Mouse (Mus musculus) lung, adult 2 months (tissue): ENCODE data around the gene Csf2rb2.

Experiments used
- CTCF ChIP-seq: fragments of 200-500 bp; IDR thresholded peaks from 2 replicates; pipeline ENCODE4 v1.5.1; 2011; ENCODE audit warnings: mild to moderate bottlenecking, low read length, control low read depth; ENCODE audit not compliant: insufficient read depth
- POLR2A ChIP-seq: fragments of 200-500 bp; IDR thresholded peaks from 2 replicates; pipeline ENCODE4 v1.6.1; 2011; ENCODE audit warnings: low read depth, mild to moderate bottlenecking, control low read depth, low read length, borderline replicate concordance; ENCODE audit errors: extremely low read depth

DNA sequence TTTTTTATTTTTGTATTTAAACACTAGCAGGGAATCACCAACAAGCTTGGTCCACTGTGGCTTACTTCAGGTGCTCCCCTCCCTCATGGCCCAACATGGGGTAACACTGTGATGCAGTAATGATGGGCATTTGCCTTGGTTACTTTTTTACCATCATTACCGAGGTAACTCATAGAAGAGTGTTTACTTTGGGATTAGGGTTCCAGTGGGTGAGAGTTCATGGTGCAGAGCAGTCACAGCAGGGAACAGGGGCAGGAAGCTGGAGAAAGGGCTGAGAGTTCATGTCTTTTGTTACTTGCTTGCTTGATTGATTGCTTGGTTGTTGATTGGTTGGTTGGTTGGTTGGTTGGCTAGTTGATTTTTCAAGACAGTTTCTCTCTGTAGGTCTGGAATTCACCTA lies 38.2 kb upstream of the Csf2rb2 start:
- no peak for TF ChIP-seq POLR2A
- TF ChIP-seq CTCF = no peak
